Mouse (Mus musculus): ENCODE measurements at regions not wholly inside any gene's neighbourhood (a gene's known extent, or its start where the extent isn't known, plus 50 kb on each side); places are given as distances from the start of the nearest gene placed in this dataset.

DNA sequence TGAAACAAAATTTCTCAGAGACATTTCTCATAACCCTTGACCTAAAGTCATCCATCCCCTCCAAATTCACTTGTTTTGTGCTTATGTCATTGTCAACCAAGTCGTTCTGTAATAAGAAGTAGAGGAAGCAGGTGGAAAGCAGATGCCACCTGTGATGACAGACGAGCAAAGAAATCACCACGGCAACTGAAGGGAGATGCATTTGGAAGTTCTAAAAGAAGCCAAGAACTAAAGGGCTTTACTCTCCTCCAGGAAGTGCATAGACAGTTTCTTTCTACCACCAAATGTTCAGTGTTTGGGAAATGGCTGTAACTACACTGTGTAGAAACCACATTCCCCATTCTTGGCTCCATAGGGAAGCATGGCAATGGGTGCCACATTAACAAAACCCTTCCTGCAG is 317.4 kb downstream of the Gm10184 start:
- DNase-seq (ENCODE audit: low spot score in 2 of 2) = no peak

DNA sequence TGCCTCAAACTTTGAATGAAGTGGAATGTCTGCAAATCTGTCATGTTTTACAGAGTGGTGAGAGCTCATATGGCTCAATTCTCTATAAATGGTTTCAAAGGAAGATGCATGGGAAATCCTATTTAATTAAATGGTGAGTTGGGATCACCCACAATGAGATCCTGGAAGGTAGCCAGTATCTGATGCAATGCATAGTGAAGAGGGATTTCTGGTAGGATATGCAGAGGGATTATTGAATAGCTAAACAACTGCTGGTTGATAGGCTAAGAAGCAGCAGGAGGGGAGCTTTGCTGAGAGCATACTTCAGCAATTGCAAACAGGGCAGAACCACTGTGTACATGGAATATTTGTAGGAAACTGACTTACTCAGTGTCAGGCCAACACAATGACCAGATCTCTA is 350.7 kb downstream of the Gm10184 start:
- DNase-seq (ENCODE audit: low spot score in 2 of 2) = no peak

GRCm38 (mm10) chr17:89554754-89555153 is 354.3 kb upstream of the Fshr start:
- DNase-seq (ENCODE audit: low spot score in 2 of 2) = no peak

GRCm38 (mm10) chr17:89553597-89553996 is 353.1 kb upstream of the Fshr start:
- DNase-seq (ENCODE audit: low spot score in 2 of 2) = no peak

DNA sequence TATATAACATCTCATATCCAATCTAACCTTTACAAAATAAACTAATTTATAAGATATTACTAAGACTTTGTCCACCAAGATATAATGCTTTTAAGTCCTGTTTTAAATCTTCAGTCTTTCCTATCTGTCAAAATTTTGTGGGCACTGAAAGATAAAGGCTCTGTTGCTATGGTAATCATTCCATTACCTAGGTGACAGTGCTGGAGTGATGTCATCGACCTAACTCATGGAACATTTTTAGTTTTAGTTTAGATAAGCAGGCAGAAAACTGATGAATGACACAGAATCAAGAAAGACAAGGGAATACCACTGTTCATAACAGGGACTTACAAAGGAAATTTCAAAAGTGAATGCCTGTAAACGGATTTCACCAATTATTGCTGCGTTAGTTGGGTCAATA is 350.3 kb upstream of the Fshr start:
- DNase-seq (ENCODE audit: low spot score in 2 of 2) = no peak

DNA sequence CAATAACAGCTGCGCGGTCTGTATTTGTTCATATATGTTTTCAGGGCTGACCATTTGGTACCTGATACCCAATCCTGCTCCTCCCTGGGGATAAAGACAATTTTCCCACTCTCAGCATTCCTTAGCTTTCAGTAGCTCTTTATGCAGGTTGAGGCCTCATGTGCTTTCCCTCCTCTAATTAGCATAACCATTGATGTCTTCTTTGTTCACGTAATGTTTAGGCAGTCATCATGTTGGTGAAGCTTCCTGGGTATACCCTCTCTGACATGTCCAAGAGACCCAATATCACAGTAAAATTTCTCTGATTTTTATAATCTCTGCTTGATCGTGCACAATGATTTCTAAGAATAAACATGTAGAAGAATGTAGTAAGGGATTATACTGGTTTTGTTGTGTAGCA is 321.4 kb upstream of the Fshr start:
- DNase-seq (ENCODE audit: low spot score in 2 of 2) = no peak

DNA sequence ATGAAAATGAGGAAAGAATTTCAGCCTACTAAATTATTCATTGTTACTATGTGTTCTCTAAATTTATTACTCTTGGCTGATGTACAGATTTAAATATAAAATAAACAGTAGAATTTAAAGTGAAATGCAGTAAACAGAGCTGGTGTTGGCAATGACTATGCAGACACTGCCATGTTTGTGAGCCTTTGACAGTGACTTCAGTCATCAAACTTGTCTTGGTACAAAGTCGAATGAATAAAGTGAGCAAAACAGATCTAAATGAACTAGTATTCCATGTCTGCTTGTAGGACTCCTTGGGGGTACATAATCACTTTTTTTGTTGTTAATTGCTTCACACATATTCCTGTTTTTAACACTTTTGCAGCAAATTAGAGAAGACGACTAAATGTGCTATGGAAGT is 318.9 kb upstream of the Fshr start:
- DNase-seq (ENCODE audit: low spot score in 2 of 2) = no peak

DNA sequence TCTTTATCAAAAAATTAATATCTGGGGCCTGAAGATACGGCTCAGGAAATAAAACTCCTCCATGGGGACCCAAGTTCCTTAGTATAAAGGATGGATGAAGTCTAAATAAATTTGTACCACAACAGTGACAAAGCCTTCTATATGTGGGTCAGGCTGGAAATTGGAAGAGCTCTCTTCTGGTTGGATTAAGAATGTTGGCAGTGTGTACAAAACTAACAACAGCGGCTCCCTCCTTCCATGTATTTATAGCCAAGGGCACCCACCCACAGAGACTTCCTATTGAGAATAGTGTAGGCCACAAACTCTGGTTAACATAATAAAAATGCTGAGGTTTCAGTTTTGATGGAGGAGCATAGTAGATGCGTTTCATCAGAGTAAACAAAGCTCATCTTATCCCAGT is 304.8 kb upstream of the Fshr start:
- DNase-seq (ENCODE audit: low spot score in 2 of 2) = no peak

GRCm38 (mm10) chr17:89493547-89493946 is 293.1 kb upstream of the Fshr start:
- no peak for DNase-seq (ENCODE audit: low spot score in 2 of 2)

DNA sequence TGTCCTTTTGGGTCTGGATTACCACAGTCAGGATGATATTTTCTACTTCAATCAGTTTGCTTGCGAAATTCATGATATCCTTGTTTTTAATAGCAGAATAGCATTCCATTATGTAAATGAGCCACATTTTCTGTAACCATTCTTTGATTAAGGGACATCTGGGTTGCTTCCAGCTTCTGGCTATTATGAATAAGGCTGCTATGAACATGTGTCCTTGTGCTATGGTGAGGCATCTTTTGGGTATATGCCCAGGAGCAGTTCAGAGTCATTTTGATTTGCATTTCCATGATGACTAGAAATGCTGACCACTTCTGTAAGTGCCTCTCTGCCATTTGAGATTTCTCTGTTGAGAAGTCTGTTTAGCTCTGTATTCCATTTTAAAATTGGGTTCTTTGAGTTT is 266.0 kb upstream of the Fshr start:
- no peak for DNase-seq (ENCODE audit: low spot score in 2 of 2)

DNA sequence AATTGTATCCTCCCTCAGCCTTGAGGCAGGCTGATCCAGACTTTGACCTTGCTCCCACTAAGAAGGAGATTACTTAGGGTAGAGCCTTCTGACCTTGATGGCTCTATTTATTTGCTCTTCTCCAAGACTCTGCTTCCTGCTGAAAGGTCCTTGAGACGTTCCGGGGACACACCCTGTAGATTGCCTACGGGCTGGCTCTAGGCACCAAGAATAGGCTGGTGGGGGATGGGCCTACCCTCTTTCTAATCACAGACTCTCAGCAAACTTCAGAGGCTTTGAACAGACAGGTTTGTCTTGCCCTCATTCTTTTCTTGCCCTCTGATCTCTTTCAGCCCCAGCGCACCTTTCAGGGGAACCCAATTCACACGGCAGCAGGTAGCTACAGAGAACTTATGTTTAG is 265.4 kb upstream of the Fshr start:
- DNase-seq (ENCODE audit: low spot score in 2 of 2) = no peak

- no peak for DNase-seq (ENCODE audit: low spot score in 2 of 2)
Observed at GRCm38 (mm10) chr17:89460438-89460837, 260.0 kb upstream of the Fshr start.

GRCm38 (mm10) chr17:89454301-89454700 is 253.8 kb upstream of the Fshr start:
- no peak for DNase-seq (ENCODE audit: low spot score in 2 of 2)

DNA sequence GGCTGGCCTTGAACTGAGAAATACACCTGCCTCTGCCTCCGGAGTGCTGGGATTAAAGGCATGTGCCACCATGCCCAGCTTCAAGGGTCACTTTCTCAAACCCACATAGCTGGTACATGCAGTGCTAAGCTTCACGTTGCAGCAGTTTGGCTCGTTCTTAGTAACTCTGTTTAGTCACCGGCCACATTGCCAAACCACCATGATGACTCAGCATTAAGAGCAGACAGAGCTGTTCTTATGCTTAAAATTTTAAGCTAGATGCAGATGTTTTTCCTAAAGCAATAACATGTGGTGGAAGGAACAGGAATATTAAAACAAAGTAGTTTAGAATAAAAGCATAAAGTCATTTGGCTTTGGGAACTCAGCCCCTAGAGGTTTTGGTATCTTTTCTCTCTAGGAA is 250.2 kb upstream of the Fshr start:
- DNase-seq (ENCODE audit: low spot score in 2 of 2) = no peak

GRCm38 (mm10) chr17:89449391-89449790 is 248.9 kb upstream of the Fshr start:
- no peak for DNase-seq (ENCODE audit: low spot score in 2 of 2)

DNA sequence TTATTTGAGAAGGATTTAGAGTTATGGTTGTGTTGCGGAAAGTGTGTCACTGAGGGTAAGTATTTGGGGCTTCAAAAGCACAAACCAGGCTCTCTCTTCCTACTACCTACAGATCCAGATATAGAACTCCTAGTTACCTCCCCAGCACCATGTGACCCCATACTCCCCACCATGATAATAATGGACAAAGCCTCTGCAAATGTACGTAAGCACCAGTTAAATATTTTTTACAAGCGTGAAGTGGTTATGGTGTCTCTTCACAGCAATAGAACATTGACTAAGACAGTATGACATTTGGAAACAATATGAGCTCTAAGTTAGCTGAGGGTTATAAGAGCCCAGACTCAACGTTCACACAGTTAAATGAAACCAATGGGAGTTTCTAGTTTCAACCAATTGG is 233.8 kb upstream of the Fshr start:
- DNase-seq (ENCODE audit: low spot score in 2 of 2) = no peak

GRCm38 (mm10) chr17:89410026-89410425 is 209.6 kb upstream of the Fshr start:
- DNase-seq (ENCODE audit: low spot score in 2 of 2) = no peak

- DNase-seq (ENCODE audit: low spot score in 2 of 2) = no peak
Observed at GRCm38 (mm10) chr17:89405589-89405988, 205.1 kb upstream of the Fshr start.

- no peak for DNase-seq (ENCODE audit: low spot score in 2 of 2)
Observed at GRCm38 (mm10) chr17:89357241-89357640, 156.8 kb upstream of the Fshr start.

GRCm38 (mm10) chr17:89340497-89341205 is 140.2 kb upstream of the Fshr start:
- no peak for DNase-seq (ENCODE audit: low spot score in 2 of 2)

DNA sequence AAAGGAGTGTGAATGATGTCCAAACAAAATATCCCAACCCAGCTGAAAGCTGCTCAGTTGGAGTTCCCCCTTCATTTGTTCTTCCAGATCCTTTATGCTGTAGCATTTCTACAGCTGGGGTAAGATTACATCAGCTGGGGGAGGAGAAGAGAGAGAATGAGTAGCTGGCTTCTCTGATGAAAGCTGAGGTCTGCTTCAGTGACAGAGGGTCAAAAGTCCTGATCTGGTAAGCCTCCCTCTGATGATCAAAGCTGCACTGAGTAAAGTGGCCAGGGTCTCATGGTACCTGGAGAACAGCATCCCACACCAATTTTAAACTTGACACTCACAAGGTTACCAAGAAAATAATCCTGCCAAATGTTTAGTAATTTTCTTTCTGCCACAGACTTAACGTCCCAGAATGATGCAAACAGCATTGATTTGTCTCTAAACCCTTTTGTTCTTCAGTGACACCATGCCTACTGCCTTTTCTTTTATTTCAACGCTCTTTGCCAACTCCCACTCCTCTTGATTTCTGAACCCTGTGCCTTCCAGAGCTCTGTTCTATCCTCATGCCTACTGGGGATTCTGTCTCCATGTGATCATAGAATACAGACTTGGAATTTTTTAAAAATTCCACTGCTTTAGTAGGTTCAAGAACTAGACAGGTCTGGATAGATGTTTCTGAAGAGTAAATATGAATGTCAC is 119.3 kb upstream of the Fshr start:
- DNase-seq (ENCODE audit: low spot score in 2 of 2) = no peak

- no peak for DNase-seq (ENCODE audit: low spot score in 2 of 2)
Observed at GRCm38 (mm10) chr17:89318356-89318755, 117.9 kb upstream of the Fshr start.

DNA sequence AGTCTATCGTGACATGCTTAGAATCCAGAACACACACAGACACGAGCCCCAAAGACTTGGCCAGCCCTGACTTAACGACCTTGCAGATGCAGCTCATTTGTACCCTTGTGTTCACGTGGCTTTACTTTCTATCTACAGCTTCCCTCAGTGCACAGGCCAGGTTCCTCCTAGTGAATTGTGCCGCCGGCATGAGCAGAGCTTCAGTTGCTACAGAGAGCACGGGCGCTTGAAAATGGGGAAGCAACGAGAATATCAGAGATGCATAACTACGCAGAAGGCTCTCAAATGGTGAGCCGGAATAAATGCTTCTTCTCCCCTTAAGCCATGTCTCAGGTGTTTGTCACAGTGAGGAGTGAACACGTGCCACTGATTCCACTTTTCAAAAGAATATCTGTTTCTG is 110.7 kb upstream of the Fshr start:
- DNase-seq (ENCODE audit: low spot score in 2 of 2) = no peak

DNA sequence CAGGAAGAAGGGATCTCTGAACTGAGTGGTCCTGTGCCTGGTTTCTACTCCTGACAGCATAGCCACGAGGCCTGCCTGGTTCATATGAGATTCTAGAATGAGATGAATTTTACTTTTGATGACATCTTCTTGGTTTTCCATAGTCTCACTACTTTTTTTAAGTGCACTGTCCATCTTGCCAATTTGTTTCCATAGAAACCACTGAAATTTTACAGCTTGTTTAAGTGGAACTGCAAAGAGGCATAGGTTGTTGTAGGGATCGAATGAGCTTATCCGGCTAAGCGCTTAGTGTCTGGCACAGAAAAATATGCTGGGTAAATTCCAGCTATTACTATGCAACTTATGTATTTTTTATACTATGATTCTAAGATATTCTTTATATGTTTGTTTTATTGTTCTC is 100.8 kb upstream of the Fshr start:
- DNase-seq (ENCODE audit: low spot score in 2 of 2) = no peak
